Mouse (Mus musculus) embryonic fibroblast, embryonic 13.5 days (primary cell): ENCODE data around the gene Adtrp.

Experiments
- CTCF ChIP-seq: IDR thresholded peaks from 2 replicates; pipeline ENCODE4 v1.5.1; 2011; ENCODE audit warnings: mild to moderate bottlenecking, control low read depth, low read length, moderate library complexity, borderline replicate concordance; ENCODE audit not compliant: insufficient read depth
- POLR2A ChIP-seq: IDR thresholded peaks from 2 replicates; pipeline ENCODE4 v1.6.1; 2011; ENCODE audit warnings: low read depth, mild to moderate bottlenecking, control low read depth, low read length, moderate library complexity

- no peak for TF ChIP-seq CTCF
- TF ChIP-seq POLR2A = no peak
These were observed 97.0 kb downstream of the Adtrp start for GRCm38 (mm10) chr13:41750481-41750880.
